Mouse (Mus musculus) ovary, postnatal 14 days (tissue): Measurements from ENCODE around the gene Fbxo27.

ENCODE experiments used
- DNase-seq: peaks from one replicate; pipeline ENCODE4 v3.0.0; 2022; ENCODE audit warnings: low spot score

Gene Fbxo27

DNA sequence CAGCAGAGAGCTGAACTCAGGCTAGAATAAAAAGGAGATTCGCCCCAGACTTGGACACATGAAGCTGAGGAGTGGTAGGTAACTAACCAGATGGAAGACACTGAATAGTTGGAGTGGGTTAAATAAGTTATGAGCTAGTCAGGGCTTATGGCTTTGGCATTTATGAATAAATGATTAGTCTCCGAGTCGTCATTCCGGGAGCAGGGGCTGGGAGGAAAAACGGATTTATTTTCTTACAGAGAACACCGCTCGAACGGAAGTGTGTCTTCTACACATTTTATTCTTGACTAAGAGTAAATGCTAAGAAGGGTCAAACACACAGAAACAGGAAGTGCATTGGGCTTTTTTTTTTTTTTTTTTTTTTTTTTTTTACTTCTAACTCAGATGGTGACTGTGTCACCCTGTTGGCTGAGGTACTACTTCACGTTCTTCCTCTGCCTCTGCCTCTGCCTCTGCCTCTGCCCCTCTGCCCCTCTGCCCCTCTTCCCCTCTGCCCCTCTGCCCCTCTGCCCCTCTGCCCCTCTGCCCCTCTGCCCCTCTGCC lies 10.0 kb downstream of the Fbxo27 start:
- DNase-seq, result no peak

DNA sequence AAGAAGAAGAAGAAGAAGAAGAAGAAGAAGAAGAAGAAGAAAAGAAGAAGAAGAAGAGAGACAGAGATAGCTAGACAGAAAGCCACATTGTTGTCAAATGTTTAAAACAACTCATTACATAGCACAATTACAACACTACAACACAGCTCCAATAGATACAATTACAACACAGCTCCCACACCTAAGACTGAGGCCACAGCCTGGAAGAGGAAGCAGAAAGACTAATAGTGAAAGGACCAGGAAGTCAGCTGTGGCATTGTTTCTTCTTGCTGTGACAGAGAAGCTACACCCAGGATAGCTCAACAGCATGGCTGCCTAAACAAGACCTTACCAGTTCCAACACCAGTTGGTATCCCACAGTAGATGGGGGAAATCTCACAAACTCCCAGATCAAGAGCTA lies 16.8 kb downstream of the Fbxo27 start:
- DNase-seq, result no peak

GRCm38 (mm10) chr7:28710962-28711361 lies 18.3 kb downstream of the Fbxo27 start:
- DNase-seq, result no peak

GRCm38 (mm10) chr7:28714667-28715066 lies 22.0 kb downstream of the Fbxo27 start:
- no peak for DNase-seq

- DNase-seq, result no peak
These were observed 22.9 kb downstream of the Fbxo27 start for GRCm38 (mm10) chr7:28715598-28715997.

DNA sequence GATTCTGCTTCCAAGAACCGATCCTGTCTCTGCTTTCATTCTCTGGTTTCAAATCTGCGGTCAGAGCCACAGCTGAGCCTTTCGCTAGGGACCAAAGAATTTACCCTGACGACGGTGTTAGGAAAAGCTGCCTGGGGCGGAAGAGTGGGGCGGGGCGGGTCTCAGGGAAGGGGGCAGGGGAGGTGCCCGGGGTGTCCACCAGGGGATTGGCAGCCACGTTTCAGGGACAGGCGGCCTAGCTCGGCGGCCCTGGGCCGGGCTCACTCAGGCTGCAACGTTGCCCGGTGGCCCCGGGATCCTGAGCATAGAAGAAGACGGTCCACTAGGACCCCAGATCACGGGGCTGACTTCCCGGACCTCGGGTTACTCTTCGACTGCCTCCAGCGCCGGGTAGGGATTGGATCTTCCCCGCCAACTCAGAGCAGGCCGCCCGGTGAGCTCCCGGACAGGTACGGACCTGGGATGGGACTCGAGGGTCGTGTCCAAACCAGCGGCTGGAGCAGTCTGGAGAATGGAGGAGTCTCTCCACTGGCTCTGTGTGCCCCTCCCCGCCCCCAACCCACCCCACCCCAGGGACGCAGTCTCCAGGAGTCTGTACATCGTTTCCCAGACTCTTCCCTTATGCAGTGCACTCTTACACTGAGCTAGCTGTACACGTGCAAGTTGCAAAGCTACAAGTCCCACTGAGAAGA lies 24.1 kb downstream of the Fbxo27 start, which contains the start of gene Fbxo17:
Gene Fbxo17 (plus strand): TSS at position 215 of the 692 bp plus-strand sequence.
- peak; percentile 44 for DNase-seq

DNA sequence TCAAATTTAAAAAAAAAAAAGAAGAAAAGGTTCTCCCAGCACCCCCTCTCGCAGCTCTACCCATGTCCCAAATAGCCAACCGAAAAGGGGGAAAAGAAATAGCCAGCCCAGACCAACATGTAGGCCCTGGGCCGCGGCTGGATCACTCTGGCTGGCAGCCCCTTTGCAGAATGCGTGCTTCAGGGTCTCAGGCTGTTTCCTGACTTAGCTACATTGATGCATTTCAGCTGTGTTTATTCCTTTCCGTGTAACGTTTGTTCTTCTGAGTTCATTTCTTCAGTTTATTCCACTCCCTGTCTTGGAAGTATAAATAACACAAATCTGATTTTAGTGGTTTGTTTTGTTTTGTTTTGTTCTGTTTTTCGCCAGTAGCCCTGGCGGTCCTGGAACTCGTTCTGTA lies 25.1 kb downstream of the Fbxo27 start:
- no peak for DNase-seq

- DNase-seq, result no peak
These were observed 26.5 kb downstream of the Fbxo27 start for GRCm38 (mm10) chr7:28719159-28719558.

DNA sequence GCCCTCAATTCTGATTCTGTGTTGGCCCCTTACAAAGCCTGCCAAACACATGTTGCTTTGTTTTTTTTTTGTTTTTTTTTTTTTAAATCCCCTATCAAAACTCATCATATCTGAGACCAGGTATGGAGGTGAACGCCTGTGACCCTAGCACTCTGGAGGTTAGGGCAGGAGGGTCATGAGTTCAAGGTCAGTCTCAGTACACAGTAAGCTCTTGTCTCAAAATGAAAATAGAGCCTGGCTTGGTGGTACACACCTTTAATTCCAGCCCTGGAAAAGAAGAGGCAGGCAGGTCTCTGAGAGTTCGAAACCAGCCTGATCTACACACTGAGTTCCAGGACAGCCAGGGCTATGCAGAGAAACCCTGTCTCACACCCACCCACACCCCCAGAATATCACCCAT lies 27.0 kb downstream of the Fbxo27 start:
- DNase-seq, result no peak

- no peak for DNase-seq
These were observed 28.3 kb downstream of the Fbxo27 start for GRCm38 (mm10) chr7:28720753-28721537.

DNA sequence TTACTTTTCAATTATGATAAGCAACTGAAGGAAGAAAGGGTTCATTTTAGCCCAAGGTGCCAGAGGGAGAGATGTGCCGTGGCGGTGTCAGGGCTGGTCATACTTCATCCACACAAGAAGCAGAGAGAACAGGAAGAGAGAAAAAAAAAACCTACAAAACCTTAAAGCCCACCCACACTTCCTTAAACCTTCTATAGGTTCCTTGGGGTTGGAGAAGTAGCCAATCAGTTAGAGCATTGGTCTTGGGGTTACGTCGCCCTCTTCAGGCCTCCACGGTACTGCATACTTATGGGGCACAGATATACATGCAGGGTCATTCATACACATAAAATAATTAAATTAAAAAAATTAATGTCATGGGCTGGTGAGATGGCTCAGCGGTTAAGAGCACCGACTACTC lies 29.4 kb downstream of the Fbxo27 start:
- DNase-seq, result no peak

DNA sequence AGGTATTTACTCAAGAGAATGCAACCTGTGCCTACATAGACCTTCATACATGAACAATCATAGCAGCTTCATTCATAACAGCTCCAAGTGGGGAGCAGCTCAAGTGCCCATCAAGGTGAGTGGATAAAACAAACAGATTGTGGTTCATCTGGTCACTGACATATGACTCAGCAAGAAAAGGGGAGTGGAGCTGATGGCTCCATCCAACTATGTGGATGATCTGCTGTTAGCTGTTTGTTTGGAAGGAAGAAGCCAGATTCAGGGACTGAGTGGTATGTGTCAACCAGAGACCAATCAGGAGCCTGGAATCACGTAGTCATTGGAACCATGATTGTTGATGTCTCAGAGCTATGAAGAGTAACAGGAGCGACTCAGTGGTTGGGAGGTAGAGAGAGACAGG lies 32.0 kb downstream of the Fbxo27 start:
- DNase-seq, result no peak

GRCm38 (mm10) chr7:28726600-28726999 lies 34.0 kb downstream of the Fbxo27 start:
- DNase-seq, result peak; percentile 64

DNA sequence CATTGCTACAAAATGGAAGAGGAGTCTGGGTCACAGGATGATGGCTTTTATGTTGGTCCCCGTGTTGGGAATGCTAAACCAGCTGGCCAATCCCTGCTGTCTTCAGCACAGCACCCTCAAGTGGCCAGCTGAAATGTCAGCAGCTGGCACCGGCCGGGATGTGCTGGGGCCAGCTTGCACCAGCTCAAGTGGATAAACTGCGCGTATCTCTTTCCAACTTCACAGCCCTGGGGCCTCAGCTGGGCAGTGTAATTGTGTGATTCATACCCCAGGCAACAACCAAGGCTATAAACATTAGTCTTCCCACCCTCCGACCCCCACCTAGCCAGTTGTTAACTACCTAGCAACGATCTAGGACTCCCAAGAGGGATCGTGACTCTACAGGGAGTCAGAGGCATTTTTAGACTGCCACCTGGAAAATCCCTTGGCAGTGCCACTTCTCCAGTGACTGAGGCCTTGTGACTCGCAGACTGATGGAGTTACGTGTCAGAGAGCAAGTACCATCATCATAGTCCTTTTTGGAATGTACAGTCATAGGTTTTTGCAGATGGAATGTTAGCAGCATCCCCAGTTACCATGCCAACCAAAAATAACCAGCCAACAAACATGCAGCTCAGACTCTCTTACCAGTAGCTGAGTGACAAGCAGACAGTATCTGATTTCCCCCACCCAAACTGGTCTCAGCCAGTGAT lies 35.1 kb downstream of the Fbxo27 start:
- no peak for DNase-seq

GRCm38 (mm10) chr7:28732341-28733142 lies 39.9 kb downstream of the Fbxo27 start:
- DNase-seq, result peak; percentile 46

DNA sequence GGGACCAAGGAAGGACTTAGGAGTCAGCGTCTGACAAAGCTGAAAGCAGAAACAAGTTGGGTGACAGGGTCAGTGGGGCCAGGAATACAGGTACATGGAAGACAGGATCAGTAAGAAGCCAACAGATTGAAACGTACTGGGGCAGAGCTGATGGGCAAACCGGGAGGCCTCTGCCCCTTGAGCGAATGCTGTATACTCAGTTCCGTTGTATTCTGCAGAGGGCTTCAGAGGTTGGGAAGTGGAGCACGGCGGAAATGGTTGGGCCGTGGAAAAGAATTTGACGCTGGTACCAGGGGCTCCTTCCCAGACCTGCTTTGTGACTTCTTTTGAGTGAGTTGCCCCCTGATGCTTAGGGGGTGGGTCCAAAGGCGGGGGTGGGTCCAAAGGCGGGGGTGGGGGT lies 40.6 kb downstream of the Fbxo27 start:
- DNase-seq, result no peak

GRCm38 (mm10) chr7:28735701-28736100 lies 43.1 kb downstream of the Fbxo27 start:
- DNase-seq, result no peak

GRCm38 (mm10) chr7:28739829-28740228 lies 47.2 kb downstream of the Fbxo27 start:
- DNase-seq, result no peak

DNA sequence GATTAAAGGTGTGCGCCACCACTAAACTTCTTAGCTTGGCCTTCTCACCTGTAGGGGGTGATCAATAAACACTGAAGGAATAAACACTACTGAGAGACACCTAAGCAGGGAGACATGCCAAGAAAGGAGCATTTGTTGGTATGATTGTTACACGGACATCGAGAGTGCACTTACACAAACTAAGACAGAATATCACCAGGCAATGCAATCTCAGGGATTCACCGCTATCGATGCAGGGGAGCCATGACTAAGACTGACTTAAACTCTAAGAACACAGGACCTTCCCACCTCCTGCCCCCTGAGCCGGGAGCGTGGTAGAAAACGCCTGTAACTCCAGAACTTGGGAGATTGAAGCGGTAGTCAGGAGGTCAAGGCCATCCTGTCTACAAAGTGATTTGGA lies 48.3 kb downstream of the Fbxo27 start:
- no peak for DNase-seq

GRCm38 (mm10) chr7:28741368-28741708 lies 48.7 kb downstream of the Fbxo27 start:
- DNase-seq, result no peak

GRCm38 (mm10) chr7:28741709-28742438 lies 49.2 kb downstream of the Fbxo27 start, which contains the start of the genes Mrps12 and Sars2:
TSS of gene Mrps12 (minus strand) at chr7:28741820.
TSS of gene Sars2 (plus strand) at chr7:28741992.
- DNase-seq, result peak; percentile 93
